Mouse (Mus musculus) frontal cortex, postnatal 14 days (tissue): ENCODE measurements around the gene Aaas.

Experiments
- DNase-seq, 2 experiments: peaks; one replicate each; pipeline ENCODE4 v3.0.0; 2022; ENCODE audit warnings: low spot score in 2 of 2

Aaas gene

DNA sequence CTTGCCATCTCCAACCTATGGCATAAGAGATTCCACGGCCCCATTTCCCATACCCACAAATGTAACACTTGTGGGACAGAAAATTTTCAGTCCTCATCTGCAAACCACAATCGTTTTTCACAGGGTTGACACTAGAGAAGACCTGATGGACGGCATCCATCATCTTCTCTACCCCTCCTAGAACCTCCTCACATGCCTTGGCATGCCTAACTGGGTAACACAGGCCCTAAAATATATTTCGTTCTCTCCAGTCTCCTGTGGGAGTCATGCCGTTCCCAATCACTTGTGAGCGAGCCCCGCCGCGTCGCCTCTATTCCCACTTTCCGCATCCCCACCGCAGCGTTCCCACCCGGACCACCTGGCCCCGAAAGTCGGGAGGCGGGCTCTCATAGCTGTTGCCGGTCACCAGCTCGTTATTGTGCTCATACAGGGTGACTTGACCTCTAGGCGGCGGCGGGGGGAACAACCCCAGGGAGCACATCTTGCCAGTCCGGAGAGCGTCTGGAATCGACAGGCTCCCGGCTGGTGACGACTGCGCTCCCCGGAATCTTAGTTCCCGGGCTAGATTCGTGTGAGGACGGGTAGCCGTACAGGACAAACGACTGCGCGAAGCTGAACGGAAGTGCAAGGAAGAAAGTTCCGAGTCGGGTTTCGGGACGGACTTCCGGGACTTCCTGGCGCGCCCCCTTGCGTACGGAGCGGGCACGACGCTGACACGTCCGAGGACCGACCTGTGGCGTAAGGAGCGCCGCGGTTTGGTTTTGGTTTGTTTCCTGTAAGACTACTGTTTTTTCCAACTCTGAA, at the start of gene Aaas:
Gene Aaas (minus strand): TSS at position 634 of the 804 bp plus-strand sequence.
- DNase-seq = peak; percentile 86 to 92

DNA sequence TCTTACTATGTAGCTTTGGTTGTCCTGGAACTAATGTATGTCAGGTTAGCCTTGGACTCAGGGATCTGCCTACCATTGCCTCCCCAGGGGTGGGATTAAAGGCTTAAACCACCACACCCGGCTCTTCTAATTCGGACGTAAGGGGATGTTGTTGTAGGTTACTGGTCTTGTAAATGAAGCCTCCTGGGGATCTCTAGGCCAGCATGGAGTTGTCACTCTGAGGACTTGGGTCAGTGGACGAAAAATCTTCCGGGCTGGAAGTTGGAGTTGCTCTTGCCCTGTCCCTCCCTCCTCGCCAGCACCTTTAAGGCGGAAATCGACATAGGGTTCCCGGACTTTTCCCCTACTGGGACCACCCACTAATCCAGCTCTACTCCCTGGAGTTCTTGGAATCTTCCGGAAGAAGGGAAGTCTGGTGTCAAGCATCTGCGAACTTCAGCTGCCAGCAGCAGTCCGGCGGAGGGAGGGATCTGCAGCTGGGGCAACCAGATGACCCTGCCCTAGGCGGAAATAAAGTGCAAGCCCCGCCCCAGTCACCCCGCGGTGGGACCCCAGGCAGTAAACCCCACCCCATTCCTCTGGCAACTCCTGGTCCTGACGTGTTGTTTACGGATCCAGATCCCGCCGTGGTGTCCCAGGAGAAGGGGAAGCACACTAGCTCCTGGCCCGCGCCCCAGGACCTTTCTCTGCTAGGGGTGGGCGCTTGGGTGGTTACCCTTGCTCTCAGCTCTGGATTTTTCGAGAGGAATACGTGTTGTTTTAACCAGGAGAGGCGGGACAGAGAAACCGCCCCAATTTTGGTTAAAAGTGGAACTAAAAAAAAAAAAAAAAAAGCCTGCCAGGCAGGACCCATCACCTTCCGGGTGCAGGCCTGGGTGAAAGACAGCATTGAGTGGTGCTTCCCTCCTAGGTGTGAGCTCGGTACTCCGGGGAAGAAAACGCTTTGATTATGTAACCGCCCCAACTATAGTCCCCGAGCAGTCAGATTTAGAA, 49.0 kb upstream of the Aaas start:
- DNase-seq = peak; percentile 51 to 55

DNA sequence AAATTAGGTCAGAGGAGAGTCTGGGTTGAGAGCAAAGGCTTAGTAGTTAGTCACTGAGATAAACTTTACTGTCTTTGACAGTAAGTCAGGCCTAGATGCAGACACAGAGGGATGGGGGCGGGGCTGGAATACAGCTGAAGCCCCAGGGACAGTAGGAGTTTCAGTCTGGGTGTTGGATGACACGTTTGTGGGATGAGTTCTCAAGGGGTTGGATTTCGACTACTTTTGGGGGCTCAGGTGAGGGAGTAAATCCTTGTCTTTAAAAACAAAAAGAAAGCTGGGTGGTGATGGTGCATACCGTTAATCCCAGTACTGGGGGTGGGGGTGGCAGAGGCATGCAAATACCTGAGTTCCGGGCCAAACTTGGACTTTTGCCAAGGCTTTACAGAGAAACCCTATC, 48.1 kb upstream of the Aaas start:
- DNase-seq = no peak

DNA sequence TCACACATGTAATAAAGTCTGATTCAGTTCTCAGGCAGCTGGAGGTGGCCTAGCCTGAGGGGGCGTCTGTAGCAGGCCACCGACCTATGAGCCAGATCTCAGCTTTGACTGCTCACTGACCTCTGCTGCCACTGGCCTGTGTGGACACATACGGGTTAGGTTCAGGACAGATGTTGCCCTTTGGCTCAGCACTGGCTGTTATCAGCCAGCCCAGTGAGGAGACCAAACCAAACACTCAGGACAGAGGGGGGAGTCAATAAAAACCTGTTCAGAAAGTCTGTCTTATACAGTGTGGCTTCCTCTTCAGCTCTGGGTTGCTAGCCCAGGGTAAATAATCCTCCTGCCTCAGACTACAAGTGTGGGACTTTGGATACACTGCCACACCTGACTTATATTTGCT, 44.5 kb upstream of the Aaas start:
- no peak for DNase-seq

DNA sequence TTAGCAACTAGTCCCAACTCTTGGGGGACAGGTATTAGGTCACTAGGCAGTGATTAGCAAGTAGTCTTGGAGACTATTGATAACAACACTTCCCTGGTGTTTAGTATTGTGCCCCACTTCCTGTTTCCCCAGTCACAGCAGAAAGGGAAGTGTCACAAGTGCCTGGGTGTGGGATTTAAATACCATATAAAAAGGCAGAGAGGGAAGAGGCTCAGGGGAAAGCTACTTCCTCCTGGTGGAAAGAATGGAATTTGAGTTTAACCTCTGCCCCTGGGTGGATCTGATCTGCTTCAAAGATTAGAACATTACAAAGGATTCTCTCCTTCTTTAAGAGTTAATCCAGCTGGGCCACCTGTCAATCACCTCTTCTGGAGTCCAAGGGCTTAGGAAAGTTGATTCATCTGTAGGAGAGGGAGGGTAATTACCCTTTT, 43.0 kb upstream of the Aaas start:
- no peak for DNase-seq

DNA sequence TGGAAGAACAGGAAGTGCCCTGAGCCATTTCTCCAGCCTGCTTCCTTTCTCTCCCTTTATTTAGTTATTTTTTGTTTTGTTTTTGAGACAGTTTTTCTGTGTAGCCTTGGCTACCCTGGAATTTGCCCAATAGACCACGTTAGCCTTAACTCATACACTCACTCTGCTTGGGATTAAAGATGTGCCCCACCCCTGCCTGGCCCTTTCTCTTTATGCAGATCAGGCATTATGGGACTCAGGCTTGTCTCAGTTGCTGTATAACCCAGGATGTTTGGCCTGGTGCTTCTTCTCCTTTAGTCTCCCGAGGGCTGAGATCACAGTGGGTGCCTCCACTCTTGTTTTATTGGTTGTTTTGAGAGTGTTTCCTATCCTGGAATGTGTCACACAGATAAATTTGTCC, 41.9 kb upstream of the Aaas start:
- no peak for DNase-seq

DNA sequence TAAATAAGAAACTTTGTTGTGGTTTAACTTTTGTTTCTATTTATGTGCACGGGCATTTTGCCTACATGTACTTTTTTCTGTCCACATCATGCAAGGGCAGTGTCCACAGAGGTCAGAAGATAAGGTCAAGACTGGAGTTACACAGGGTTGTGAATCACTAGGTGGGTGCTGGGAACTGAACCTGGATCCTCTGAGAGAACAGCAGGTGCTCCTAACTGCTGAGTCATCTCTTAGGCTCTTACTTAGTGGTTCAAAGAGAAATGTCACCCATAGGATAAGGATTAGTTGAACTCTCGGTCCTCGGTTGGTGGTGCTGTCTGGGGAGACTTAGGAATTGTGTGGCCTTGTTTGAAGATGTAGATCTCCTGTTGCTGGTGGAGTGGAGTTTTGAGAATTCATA, 38.4 kb upstream of the Aaas start:
- DNase-seq = no peak

DNA sequence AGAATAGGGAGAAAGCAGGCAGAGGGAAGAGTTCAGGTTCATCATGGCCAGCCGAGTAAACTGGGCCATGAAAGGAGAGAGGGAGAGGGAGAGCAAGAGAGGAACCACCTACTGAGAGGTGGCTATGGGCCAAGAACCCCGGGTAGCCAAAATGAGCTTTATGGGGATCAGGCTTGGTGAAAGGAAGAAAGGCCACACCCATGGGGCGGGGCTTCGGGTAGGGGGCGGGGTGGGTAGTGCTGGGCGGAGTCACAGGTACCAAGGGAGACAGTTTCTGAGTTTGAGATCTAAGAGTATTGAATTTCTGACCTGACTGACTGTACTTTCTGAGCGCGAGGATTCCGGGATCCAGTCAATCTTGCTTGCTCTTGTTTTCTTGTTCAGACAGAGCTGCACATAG, 36.1 kb upstream of the Aaas start:
- no peak for DNase-seq

DNA sequence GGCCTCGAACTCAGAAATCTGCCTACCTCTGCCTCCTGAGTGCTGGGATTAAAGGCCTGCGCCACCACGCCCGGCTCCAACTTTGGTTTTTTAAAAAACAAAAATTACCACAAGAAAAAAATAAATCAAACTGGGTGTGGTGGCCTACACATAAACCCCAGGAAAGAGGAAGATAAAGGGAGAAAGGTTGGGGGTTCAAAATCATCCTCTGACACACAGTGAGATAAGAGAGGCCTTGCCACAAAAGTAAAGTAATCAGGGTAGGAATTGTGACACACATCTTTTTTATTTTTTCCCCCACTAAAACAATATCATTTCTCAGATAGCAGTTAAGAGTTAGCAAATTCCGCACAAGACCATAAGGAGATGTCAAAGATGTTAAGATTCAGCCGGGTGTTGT, 33.1 kb upstream of the Aaas start:
- no peak for DNase-seq

DNA sequence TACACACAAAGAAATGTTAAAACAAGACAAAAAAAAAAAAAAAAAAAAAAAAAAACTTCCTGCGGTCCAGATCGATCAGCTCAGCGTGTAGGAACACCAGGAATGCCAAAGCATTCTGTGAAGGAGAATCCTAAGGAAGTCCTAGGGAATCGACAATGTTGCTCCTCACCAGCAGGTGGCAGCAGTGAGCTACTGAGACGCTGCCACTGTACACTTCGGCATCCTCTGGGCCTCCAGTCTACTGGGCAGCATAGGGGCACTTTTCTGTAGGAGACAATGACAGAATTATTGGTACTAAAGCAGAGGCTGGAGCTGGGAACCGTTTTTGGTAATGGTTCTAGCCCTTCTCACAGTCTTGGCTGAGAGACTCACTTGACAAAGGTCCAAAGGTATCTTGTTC, 31.0 kb upstream of the Aaas start:
- DNase-seq = peak; percentile 56 to 74

DNA sequence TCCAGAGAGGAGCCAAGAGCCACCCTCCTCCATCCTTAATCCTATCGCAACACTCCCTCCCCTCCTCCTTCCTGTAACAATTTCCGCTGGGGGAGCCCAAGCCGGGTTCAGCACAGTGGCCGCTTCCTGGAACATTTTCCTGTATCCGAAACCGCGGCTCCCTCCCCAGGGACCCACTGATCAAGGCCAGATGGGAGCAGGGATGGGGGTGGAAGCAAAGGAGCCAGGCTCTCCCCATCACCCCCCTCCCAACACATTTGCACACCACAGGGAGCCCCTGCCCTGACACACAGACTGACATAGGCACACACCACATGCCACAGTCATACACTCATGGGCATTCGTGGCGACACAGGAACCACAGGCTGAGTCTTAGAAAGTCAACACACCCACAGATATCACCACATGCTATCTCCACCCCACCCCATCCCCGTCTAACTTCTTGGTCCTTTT, 27.3 kb upstream of the Aaas start:
- no peak for DNase-seq

DNA sequence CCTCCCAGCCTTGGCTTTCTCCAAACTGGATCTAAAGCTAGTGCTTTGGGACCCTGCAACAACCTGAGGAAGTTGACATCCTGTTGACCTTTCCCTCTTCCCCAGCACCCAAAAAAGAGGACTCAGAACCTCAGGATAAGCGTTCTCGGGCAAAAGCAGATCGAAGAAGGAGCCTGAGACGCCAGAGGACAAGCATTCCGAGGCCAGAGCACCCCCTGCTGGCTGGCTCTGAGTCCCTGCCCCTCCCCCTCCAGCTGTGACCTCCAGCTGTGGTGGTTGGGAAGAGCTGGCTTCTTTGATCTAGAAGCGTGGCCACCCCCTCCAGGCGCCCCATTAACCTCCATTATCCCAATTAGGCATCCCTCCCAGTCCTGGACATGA, 26.6 kb upstream of the Aaas start:
- peak; percentile 56 to 68 for DNase-seq

DNA sequence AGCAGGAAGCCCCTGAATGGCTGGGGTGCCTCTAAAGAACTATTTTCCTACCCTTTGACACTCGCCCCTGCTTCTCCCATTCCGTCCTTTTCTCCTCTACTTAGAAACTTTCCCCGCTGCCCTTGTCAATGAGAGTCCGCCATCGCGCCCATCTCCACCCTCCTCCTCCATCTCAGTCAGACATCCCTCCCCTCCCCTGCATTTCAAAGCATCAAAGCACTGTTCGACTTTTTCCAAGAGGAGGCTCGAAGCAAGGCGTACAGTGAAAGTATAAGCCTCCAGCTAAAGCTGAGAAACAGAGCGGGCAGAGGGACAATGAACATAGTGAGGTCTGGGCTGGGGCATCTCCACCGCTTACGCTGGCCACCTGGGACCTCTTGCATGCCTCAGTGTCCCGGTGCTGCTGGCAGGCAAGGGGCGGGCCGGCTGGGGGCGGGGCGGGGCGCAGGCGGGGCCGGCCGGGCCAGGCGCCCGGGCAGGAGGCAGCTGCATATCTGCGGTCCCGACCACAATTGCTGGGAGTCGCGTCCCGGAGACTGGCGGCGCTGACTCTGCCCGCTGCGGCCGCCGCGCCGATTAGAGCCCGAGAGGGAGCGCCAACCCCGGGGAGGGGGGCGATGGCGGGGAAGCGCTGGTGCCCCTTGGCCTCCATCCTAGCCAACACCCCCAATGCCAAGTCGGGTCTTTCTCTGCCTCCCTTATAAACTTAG, 26.0 kb upstream of the Aaas start:
- no peak for DNase-seq

DNA sequence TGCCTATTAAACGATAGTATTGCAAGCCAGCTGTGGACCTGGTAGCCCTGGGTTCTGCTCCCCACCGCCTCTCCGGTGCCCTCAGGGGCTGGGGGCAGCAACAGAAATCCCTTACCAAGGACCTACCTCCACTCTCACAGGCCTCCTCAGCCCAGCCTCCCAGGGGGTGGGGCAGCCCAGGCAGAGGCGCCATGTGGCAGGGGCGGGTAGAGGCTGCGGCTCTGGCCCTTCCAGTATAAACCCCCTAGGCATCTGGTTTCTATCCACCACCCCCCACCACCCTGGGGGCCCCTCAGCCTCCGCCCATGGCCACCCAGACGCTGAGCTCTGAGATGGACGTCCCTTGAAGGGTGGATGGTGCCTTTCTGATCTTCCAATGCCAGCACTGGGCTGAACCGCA, 20.2 kb upstream of the Aaas start:
- DNase-seq = no peak

DNA sequence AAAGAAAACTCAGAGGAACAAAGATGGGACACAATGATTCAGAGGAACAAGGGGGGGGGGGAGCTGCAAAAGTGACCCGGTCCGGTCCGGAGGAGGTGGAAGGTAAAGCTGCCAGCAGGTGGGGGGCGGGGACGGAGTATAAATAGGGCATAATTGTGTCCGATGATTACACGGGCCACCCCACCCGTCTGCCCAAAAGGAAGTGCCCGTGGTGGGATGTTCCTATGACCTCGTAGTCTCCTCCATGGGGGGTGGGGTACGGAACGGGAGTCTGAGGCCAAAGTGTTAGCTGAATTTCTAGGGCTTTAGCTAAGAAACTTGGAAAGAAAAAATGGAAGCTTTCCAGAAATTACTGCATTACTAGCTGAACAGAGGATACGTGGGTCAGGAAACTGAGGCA, 19.4 kb upstream of the Aaas start:
- no peak for DNase-seq

DNA sequence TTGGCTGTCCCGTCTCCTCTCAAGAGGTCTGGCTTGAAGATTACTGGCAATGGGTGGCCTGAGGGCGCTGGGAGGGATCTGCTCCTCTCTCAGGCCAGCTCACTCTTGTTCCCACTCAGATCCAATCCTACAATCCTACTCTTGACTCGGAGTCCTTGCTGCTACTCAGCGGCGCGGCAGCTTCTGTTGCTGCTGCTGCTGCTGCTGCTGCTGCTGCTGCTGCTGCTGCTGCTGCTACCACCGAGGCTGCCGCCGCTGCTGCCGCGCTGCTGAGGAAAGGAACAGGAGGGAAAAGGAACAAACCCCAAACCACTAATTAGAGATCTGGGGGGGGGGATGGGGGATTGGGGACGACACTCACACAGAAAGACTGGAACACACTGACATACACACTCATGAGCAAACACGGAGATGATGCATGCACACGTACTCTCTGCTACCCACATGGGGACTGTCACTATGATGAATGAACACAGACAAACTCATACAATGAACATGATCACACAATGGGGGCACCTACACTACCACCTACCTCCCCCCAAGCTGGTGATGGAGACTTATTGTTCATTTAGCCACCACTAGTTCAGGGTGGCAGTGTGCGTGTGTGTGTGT, 16.3 kb upstream of the Aaas start, which contains the start of gene Sp7:
Gene Sp7 (minus strand): TSS at position 450 of the 612 bp plus-strand sequence.
- DNase-seq = no peak

DNA sequence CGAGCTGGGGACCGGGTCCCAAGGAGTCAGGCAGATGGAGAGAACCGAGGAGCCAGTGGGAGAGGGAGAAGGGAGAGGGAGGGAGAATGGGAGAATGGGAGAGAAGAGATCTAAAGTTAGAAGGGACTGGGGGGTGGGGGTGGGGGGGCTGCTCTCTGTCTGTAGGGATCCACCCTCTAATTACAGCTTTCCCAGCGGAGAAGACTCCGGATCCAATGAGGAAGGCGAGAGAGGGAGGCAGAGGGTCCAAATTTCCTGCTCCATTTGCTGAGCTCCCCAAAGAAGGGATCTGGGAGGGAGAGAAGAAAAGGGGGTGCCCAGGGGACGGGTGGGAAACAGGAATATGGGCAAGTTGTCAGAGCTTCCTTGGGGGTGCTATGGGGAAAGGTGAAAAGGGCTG, 15.7 kb upstream of the Aaas start:
- no peak for DNase-seq

DNA sequence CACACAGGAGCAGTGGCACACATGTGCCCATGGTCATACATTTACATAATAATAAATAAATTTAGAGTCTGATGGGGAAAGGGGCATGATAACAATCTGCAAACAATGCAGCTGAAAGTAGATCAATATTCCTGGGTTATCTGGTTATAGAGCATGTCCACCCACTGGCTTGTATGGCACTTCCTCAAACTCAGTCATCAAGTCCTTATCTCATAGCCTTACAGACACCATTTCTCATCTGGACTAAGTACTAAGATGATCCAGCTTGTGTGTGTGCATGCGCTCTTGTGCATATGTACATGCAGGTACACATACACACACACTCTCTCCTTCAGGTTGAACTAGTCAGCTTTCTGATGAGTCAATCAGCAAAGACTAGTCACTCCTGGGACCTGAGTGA, 14.1 kb upstream of the Aaas start:
- DNase-seq = no peak

DNA sequence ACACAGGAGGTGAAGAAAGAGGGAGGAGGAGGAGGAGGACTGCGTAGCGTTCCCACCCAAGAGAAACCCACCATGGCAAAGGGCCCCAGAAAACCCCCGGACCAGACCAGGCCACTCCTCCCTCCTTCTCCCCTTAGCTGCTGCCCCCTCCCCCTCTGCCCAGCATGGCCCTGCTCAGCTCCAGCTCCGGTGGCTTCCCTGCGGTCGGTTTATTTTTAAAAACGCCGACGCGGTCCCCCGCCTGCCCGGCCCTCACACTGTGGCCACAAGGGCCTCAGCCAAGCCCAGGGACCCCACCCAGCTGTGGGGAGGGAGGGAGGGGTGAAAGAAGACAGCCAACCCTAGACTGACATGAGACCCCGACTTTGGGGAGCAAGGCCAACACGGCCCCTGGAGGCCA, 12.1 kb upstream of the Aaas start:
- DNase-seq = no peak

DNA sequence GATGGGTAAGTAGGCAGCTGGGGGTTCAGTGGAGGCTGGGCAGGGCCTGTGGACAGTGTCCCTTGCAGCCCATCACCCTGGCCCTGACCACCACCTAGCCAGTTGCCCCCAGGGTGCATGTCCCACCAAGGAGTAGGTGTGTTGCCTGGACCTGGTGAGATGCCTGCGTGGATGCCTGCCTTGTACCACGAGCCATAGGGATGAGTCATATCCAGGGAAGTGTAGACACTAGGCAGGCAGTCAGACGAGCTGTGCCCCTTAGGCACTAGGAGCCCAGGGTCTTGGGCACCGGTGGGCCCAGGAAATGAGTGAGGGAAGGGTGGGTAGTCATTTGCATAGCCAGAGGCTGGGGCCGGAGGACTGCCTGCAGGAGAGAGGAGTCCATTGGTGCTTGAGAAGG, 8.3 kb upstream of the Aaas start:
- no peak for DNase-seq

DNA sequence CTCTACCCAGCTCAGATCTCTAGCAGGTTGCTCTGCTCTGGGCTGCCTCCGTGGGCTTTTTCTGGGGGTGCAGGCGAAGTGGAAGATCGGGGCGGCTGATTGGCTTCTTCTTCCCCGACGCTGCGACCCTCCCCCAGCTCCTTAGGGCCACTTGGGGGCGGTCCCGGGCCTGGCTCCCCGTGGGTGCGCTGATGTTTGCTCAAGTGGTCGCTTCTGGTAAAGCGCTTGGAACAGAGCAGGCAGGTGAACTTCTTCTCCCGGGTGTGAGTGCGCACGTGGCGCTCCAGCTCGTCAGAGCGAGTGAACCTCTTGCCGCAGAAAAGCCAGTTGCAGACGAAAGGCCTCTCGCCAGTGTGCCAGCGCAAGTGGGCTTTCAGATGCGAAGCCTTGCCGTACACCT, 7.6 kb upstream of the Aaas start:
- DNase-seq = no peak
